Mouse (Mus musculus): ENCODE measurements at regions not wholly inside any gene's neighbourhood (a gene's known extent, or its start where the extent isn't known, plus 50 kb on each side); places are given as distances from the start of the nearest gene placed in this dataset.

DNA sequence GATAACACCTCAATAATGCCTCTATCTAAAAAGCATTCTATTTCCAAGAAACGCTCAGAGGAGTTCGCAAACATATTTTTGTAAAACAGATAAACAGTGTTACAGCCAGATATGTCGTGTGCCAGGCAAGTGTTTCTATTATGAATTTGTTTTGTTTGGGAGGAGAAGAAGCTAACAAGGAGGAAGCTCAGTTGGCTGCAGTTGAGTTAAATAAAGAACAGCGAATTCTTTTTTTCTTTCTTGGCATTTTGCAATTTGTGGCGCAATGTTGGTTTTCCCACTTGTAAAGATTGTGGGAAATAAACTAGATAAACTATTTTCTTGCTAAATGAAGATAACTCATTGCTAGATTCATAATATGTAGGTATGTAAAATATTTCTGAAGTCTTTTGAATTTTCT is 427.4 kb downstream of the Prdm2 start:
- Histone ChIP-seq H3K36me3 (ENCODE audit: control insufficient read depth, insufficient read depth, low read length, poor library complexity, severe bottlenecking) (no peaks in the 10 kb centered on the region), H3K9me3 (replicated peaks; ENCODE audit: control insufficient read depth, insufficient read depth, low read length, poor library complexity, severe bottlenecking) (no peaks in the 10 kb centered on the region), H3K27me3 (ENCODE audit: control insufficient read depth, insufficient read depth, low read length, poor library complexity, severe bottlenecking) (no peaks in the 10 kb centered on the region), H3K9ac (ENCODE audit: low read depth, poor library complexity, severe bottlenecking) (no peak overlapping the region), H3K27ac (ENCODE audit: insufficient read depth, low read length) (no peak overlapping the region), H3K4me1 (ENCODE audit: control insufficient read depth, insufficient read depth, low read length) (no peaks in the 10 kb centered on the region), H3K4me3 (ENCODE audit: low read depth, low read length) (no peak overlapping the region)
- TF ChIP-seq CTCF (IDR thresholded peaks at IDR 0.05; ENCODE audit: low read depth, low read length) (no peak), POLR2A (IDR thresholded peaks at IDR 0.05; ENCODE audit: insufficient read depth, low read length) (no peak), EP300 (IDR thresholded peaks at IDR 0.05; ENCODE audit: insufficient read depth, low read depth, low read length) (no peak)

DNA sequence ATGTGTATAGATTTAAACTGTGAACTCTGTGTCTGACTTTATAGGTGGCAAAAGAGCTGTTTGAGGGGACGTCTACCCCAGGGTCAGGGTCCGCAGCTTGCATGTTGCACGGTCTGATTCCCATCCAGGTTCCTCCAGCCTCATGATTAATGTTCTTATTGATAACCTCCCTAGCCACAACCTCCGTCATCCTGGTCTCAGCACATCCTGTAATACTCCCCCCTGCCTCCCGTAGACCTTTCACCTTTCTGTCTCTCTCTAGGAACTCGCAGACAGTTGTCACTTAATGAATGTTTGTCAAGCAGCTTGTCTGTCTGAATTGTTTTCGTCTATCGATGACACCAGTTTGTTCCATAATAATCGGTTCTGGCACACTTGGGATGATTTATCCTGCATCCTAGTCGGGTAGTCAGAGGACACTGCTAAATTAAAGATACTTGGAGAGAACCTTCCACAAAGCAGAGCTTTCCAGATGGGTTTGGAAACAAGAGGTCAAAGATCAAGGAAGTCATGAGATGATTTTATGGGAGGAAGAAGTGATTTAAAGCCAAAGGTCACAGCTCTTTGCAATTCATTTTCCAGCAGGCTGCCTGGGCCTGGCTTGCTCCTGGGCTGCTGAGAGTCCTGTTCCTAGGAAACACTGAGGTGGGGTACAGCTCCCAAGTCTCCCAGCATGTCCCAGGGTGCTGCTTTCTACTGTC is 435.9 kb downstream of the Prdm2 start:
- no peaks in the 10 kb centered on the region for H3K4me1 ChIP-seq (ENCODE audit: control insufficient read depth, insufficient read depth, low read length)
- no peak overlapping the region for H3K4me3 ChIP-seq (ENCODE audit: low read depth, low read length)
- no peaks in the 10 kb centered on the region for H3K36me3 ChIP-seq (ENCODE audit: control insufficient read depth, insufficient read depth, low read length, poor library complexity, severe bottlenecking)
- H3K9me3 ChIP-seq (replicated peaks; ENCODE audit: control insufficient read depth, insufficient read depth, low read length, poor library complexity, severe bottlenecking), result no peaks in the 10 kb centered on the region
- no peak for TF ChIP-seq POLR2A (IDR thresholded peaks at IDR 0.05; ENCODE audit: insufficient read depth, low read length)
- TF ChIP-seq EP300 (IDR thresholded peaks at IDR 0.05; ENCODE audit: insufficient read depth, low read depth, low read length), result no peak
- no peak for TF ChIP-seq CTCF (IDR thresholded peaks at IDR 0.05; ENCODE audit: low read depth, low read length)
- no peaks in the 10 kb centered on the region for H3K27me3 ChIP-seq (ENCODE audit: control insufficient read depth, insufficient read depth, low read length, poor library complexity, severe bottlenecking)
- no peak overlapping the region for H3K27ac ChIP-seq (ENCODE audit: insufficient read depth, low read length)
- H3K9ac ChIP-seq (ENCODE audit: low read depth, poor library complexity, severe bottlenecking), result no peak overlapping the region

GRCm38 (mm10) chr4:142775023-142775422 is 437.8 kb downstream of the Prdm2 start:
- Histone ChIP-seq H3K36me3 (ENCODE audit: control insufficient read depth, insufficient read depth, low read length, poor library complexity, severe bottlenecking) (no peaks in the 10 kb centered on the region), H3K9me3 (replicated peaks; ENCODE audit: control insufficient read depth, insufficient read depth, low read length, poor library complexity, severe bottlenecking) (no peaks in the 10 kb centered on the region)
- TF ChIP-seq EP300 (IDR thresholded peaks at IDR 0.05; ENCODE audit: insufficient read depth, low read depth, low read length) (no peak), CTCF (IDR thresholded peaks at IDR 0.05; ENCODE audit: low read depth, low read length) (no peak), POLR2A (IDR thresholded peaks at IDR 0.05; ENCODE audit: insufficient read depth, low read length) (no peak)

GRCm38 (mm10) chr4:142773651-142774151 is 439.1 kb downstream of the Prdm2 start:
- no peak for TF ChIP-seq EP300 (IDR thresholded peaks at IDR 0.05; ENCODE audit: insufficient read depth, low read depth, low read length)
- no peak for TF ChIP-seq CTCF (IDR thresholded peaks at IDR 0.05; ENCODE audit: low read depth, low read length)
- TF ChIP-seq POLR2A (IDR thresholded peaks at IDR 0.05; ENCODE audit: insufficient read depth, low read length), result no peak
- Histone ChIP-seq H3K27ac (ENCODE audit: insufficient read depth, low read length) (no peak overlapping the region), H3K27me3 (ENCODE audit: control insufficient read depth, insufficient read depth, low read length, poor library complexity, severe bottlenecking) (no peaks in the 10 kb centered on the region), H3K4me3 (ENCODE audit: low read depth, low read length) (no peak overlapping the region), H3K9me3 (replicated peaks; ENCODE audit: control insufficient read depth, insufficient read depth, low read length, poor library complexity, severe bottlenecking) (no peaks in the 10 kb centered on the region), H3K9ac (ENCODE audit: low read depth, poor library complexity, severe bottlenecking) (no peak overlapping the region), H3K4me1 (ENCODE audit: control insufficient read depth, insufficient read depth, low read length) (no peaks in the 10 kb centered on the region), H3K36me3 (ENCODE audit: control insufficient read depth, insufficient read depth, low read length, poor library complexity, severe bottlenecking) (no peaks in the 10 kb centered on the region)

More at GRCm38 (mm10) chr4:142775023-142775422, 437.8 kb downstream of the Prdm2 start:
- Histone ChIP-seq H3K27me3 (ENCODE audit: control insufficient read depth, insufficient read depth, low read length, poor library complexity, severe bottlenecking) (no peaks in the 10 kb centered on the region), H3K27ac (ENCODE audit: insufficient read depth, low read length) (no peak overlapping the region), H3K4me3 (ENCODE audit: low read depth, low read length) (no peak overlapping the region), H3K4me1 (ENCODE audit: control insufficient read depth, insufficient read depth, low read length) (no peaks in the 10 kb centered on the region), H3K9ac (ENCODE audit: low read depth, poor library complexity, severe bottlenecking) (no peak overlapping the region)

DNA sequence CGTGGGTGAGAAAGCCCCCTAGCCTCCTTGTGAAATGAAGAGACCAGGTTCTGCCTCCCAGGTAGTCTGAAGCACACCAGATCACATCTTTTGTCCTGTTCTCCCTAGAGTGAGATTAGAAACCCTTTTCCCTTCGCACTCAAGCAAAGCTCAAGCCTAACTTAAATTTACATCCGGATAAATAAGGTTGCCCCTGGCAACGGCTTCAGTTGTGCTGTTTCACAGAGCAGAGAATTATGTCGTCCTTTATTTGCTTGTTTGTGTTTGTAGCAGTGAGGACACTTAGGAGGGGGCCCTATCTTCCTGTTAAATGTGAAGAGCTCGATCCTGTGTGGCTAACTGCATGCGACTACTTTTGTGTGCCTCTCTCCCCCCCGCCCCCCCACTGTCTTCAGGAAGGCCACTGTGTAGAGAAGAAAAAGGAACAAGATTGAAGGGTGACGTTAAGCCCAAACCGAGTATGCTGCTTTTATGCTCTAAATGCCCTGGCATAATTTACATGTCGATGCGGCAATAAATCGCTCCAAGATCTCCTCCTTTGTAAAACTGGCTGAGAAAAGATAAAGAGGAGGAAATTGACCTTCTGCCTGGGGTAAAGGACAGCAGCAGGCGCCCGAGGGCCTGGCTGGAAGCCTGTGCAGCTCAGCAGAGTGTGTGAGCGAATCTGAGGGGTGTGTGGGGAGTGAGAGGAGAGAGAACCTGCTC is 439.9 kb downstream of the Prdm2 start:
- Histone ChIP-seq H3K36me3 (ENCODE audit: control insufficient read depth, insufficient read depth, low read length, poor library complexity, severe bottlenecking) (no peaks in the 10 kb centered on the region), H3K27ac (ENCODE audit: insufficient read depth, low read length) (no peak overlapping the region), H3K4me3 (ENCODE audit: low read depth, low read length) (no peak overlapping the region), H3K9me3 (replicated peaks; ENCODE audit: control insufficient read depth, insufficient read depth, low read length, poor library complexity, severe bottlenecking) (no peaks in the 10 kb centered on the region), H3K4me1 (ENCODE audit: control insufficient read depth, insufficient read depth, low read length) (no peaks in the 10 kb centered on the region), H3K9ac (ENCODE audit: low read depth, poor library complexity, severe bottlenecking) (no peak overlapping the region), H3K27me3 (ENCODE audit: control insufficient read depth, insufficient read depth, low read length, poor library complexity, severe bottlenecking) (no peaks in the 10 kb centered on the region)
- no peak for TF ChIP-seq EP300 (IDR thresholded peaks at IDR 0.05; ENCODE audit: insufficient read depth, low read depth, low read length)
- no peak for TF ChIP-seq CTCF (IDR thresholded peaks at IDR 0.05; ENCODE audit: low read depth, low read length)
- no peak for TF ChIP-seq POLR2A (IDR thresholded peaks at IDR 0.05; ENCODE audit: insufficient read depth, low read length)
